Mouse (Mus musculus): ENCODE data around the gene Hist1h2bf. TPM values are rescaled to one million over a fixed set of nuclear protein-coding genes. Genes with fewer than 3 reads are reported as not detected.
"Not testable (repeated sequence)": the region's sequence is repeated elsewhere in the genome, so short reads cannot be mapped to it uniquely, and the experiment has no call there.

The Hist1h2bf gene
- polyA plus RNA-seq, 1 experiment from 2014 or later = 1.6 TPM

- 44% methylated on average over 8 of the region's 8 CpGs for WGBS
- peak overlapping the region; percentile 66 for H3K9ac ChIP-seq
- H3K4me3 ChIP-seq = peak overlapping the region; percentile 57
- H3K36me3 ChIP-seq = no peaks in the 10 kb centered on the region
- no peak for ATAC-seq (ENCODE audit: extremely low read depth, insufficient number of reproducible peaks, low FRiP score, low TSS enrichment)
- peak overlapping the region; percentile 72 for H3K4me2 ChIP-seq
- no peaks in the 10 kb centered on the region for H3K27me3 ChIP-seq (replicated peaks)
- H3K9me3 ChIP-seq = no peaks in the 10 kb centered on the region
- peaks cover 29% of the 10 kb centered on the region for H3K4me1 ChIP-seq
- H3K27ac ChIP-seq (replicated peaks) = peak overlapping the region; percentile 92
Observed at GRCm38 (mm10) chr13:23551931-23552914, 21.8 kb downstream of the Hist1h2bf start.

- H3K27me3 ChIP-seq (replicated peaks); H3K9me3 ChIP-seq; H3K36me3 ChIP-seq: not testable (repeated sequence)
- under 1% methylated on average over 47 of the region's 47 CpGs for whole genome bisulfite sequencing
- ATAC-seq (ENCODE audit: extremely low read depth, insufficient number of reproducible peaks, low FRiP score, low TSS enrichment) = peak; percentile 71; the same call in 1 of the 2 replicates
- Histone ChIP-seq H3K27ac (replicated peaks) (peak within 1 kb of the TSS; percentile 92), H3K9ac (peak within 1 kb of the TSS; percentile 79), H3K4me1 (peaks cover 23% of the 10 kb centered on the region), H3K4me2 (peak within 1 kb of the TSS; percentile 72), H3K4me3 (peak within 1 kb of the TSS; percentile 57)
Observed at GRCm38 (mm10) chr13:23551146-23551834, 22.7 kb downstream of the Hist1h2bf start, which contains the start of gene Hist1h4f. TSS of gene Hist1h4f (minus strand) at chr13:23551648.

GRCm38 (mm10) chr13:23550761-23551145 is 23.2 kb downstream of the Hist1h2bf start:
- Histone ChIP-seq H3K27ac (replicated peaks) (peak overlapping the region; percentile 92), H3K4me3 (peak overlapping the region; percentile 57), H3K9me3 (no peaks in the 10 kb centered on the region), H3K4me2 (peak overlapping the region; percentile 72), H3K4me1 (peaks cover 22% of the 10 kb centered on the region), H3K36me3 (no peaks in the 10 kb centered on the region), H3K27me3 (replicated peaks) (no peaks in the 10 kb centered on the region), H3K9ac (peak overlapping the region; percentile 79)
- 10% methylated on average over 3 of the region's 3 CpGs for WGBS
- ATAC-seq (ENCODE audit: extremely low read depth, insufficient number of reproducible peaks, low FRiP score, low TSS enrichment) = no peak

GRCm38 (mm10) chr13:23546694-23547093 is 27.3 kb downstream of the Hist1h2bf start:
- Histone ChIP-seq H3K27me3 (replicated peaks) (no peaks in the 10 kb centered on the region), H3K27ac (replicated peaks) (no peak overlapping the region), H3K9me3 (no peaks in the 10 kb centered on the region), H3K4me1 (peaks cover 15% of the 10 kb centered on the region), H3K4me2 (no peak overlapping the region), H3K4me3 (no peak overlapping the region), H3K36me3 (no peaks in the 10 kb centered on the region), H3K9ac (no peak overlapping the region)
- no peak for ATAC-seq (ENCODE audit: extremely low read depth, insufficient number of reproducible peaks, low FRiP score, low TSS enrichment)
- 71% methylated on average over 5 of the region's 5 CpGs for WGBS

- Histone ChIP-seq H3K27ac (replicated peaks) (peak overlapping the region; percentile 93), H3K9ac (peak overlapping the region; percentile 82), H3K4me3 (peak overlapping the region; percentile 58), H3K4me2 (peak overlapping the region; percentile 83)
- H3K27me3 ChIP-seq (replicated peaks); H3K4me1 ChIP-seq; H3K36me3 ChIP-seq; H3K9me3 ChIP-seq: not testable (repeated sequence)
- 0 out of 2 replicates have a peak, but pooled peaks have one; percentile 4 for ATAC-seq (ENCODE audit: extremely low read depth, insufficient number of reproducible peaks, low FRiP score, low TSS enrichment)
- 0% methylated on average over 14 of the region's 14 CpGs for WGBS
Observed at GRCm38 (mm10) chr13:23544787-23545120, 29.2 kb downstream of the Hist1h2bf start.

- Histone ChIP-seq H3K9ac (peak within 1 kb of the TSS; percentile 82), H3K36me3 (no peaks in the 10 kb centered on the region), H3K9me3 (no peaks in the 10 kb centered on the region), H3K4me2 (peak within 1 kb of the TSS; percentile 83), H3K4me1 (peaks cover 8% of the 10 kb centered on the region), H3K27me3 (replicated peaks) (no peaks in the 10 kb centered on the region), H3K4me3 (peak within 1 kb of the TSS; percentile 58), H3K27ac (replicated peaks) (peak within 1 kb of the TSS; percentile 93)
- ATAC-seq (ENCODE audit: extremely low read depth, insufficient number of reproducible peaks, low FRiP score, low TSS enrichment) = peak; percentile 86
- WGBS = under 1% methylated on average over 35 of the region's 45 CpGs
Observed at GRCm38 (mm10) chr13:23543965-23544786, 29.8 kb downstream of the Hist1h2bf start, which contains the start of gene Hist1h3f. TSS of gene Hist1h3f (plus strand) at chr13:23544052.

GRCm38 (mm10) chr13:23542999-23543607 is 30.9 kb downstream of the Hist1h2bf start, which contains the start of gene Hist1h2bh:
TSS of gene Hist1h2bh (minus strand) at chr13:23543392.
- H3K36me3 ChIP-seq; H3K4me1 ChIP-seq; H3K9me3 ChIP-seq; H3K27me3 ChIP-seq (replicated peaks): not testable (repeated sequence)
- WGBS = under 1% methylated on average over 38 of the region's 42 CpGs
- peak; percentile 80 for ATAC-seq (ENCODE audit: extremely low read depth, insufficient number of reproducible peaks, low FRiP score, low TSS enrichment)
- Histone ChIP-seq H3K4me3 (peak within 1 kb of the TSS; percentile 58), H3K27ac (replicated peaks) (peak within 1 kb of the TSS; percentile 93), H3K4me2 (peak within 1 kb of the TSS; percentile 83), H3K9ac (peak within 1 kb of the TSS; percentile 79)

GRCm38 (mm10) chr13:23542225-23542980 is 31.6 kb downstream of the Hist1h2bf start:
- H3K9ac ChIP-seq = peak overlapping the region; percentile 79
- H3K4me3 ChIP-seq = peak overlapping the region; percentile 58
- not testable (repeated sequence) for H3K4me1 ChIP-seq; H3K9me3 ChIP-seq; H3K27me3 ChIP-seq (replicated peaks); H3K36me3 ChIP-seq; ATAC-seq (ENCODE audit: extremely low read depth, insufficient number of reproducible peaks, low FRiP score, low TSS enrichment)
- H3K4me2 ChIP-seq = peak overlapping the region; percentile 83
- 10% methylated on average over 3 of the region's 3 CpGs for WGBS
- peak overlapping the region; percentile 90 for H3K27ac ChIP-seq (replicated peaks)

- WGBS = 81% methylated on average over 3 of the region's 3 CpGs
- Histone ChIP-seq H3K4me2 (no peak overlapping the region), H3K27ac (replicated peaks) (no peak overlapping the region), H3K27me3 (replicated peaks) (no peaks in the 10 kb centered on the region), H3K9ac (no peak overlapping the region), H3K36me3 (no peaks in the 10 kb centered on the region), H3K4me1 (peaks cover 18% of the 10 kb centered on the region), H3K9me3 (no peaks in the 10 kb centered on the region), H3K4me3 (no peak overlapping the region)
- ATAC-seq (ENCODE audit: extremely low read depth, insufficient number of reproducible peaks, low FRiP score, low TSS enrichment) = no peak
Observed at GRCm38 (mm10) chr13:23541497-23541896, 32.5 kb downstream of the Hist1h2bf start.

GRCm38 (mm10) chr13:23539821-23540220 is 34.2 kb downstream of the Hist1h2bf start:
- 63% methylated on average over 1 of the region's 1 CpGs for WGBS
- not testable (repeated sequence) for H3K4me3 ChIP-seq; H3K9ac ChIP-seq; H3K27ac ChIP-seq (replicated peaks); H3K4me2 ChIP-seq; H3K9me3 ChIP-seq; ATAC-seq (ENCODE audit: extremely low read depth, insufficient number of reproducible peaks, low FRiP score, low TSS enrichment); H3K27me3 ChIP-seq (replicated peaks); H3K36me3 ChIP-seq
- peaks cover 28% of the 10 kb centered on the region for H3K4me1 ChIP-seq

All from heart, embryonic 13.5 days (tissue).